Mouse (Mus musculus): Measurements from ENCODE around the gene Fntb.

GRCm38 (mm10) chr12:76720572-76720971, 44.8 kb upstream of the Fntb start:
- peak; percentile 52 for TF ChIP-seq CTCF (IDR thresholded peaks at IDR 0.05; ENCODE audit: low read depth)
- TF ChIP-seq EP300 (IDR thresholded peaks at IDR 0.05; ENCODE audit: low read depth): no peak

Data from liver, postnatal 0 days (tissue).